Mouse (Mus musculus) neural tube, embryonic 15.5 days (tissue): ENCODE measurements around the gene Sspo. TPM values are rescaled to one million over a fixed set of nuclear protein-coding genes. Genes with fewer than 3 reads are reported as not detected.

Experiments used
- ATAC-seq: fragments of 200-750 bp; cut with Nextera tagmentation; 2 replicates; pipeline ENCODE4 v1.8.0; 2017; ENCODE audit warnings: mild to moderate bottlenecking, moderate TSS enrichment, moderate library complexity; ENCODE audit not compliant: low FRiP score
- H3K27ac ChIP-seq: fragments of 300-500 bp; sonication (generic); replicated peaks from 2 replicates; pipeline ENCODE4 v1.5.1; 2015; ENCODE audit warnings: mild to moderate bottlenecking, inconsistent platforms
- H3K27me3 ChIP-seq: fragments of 300-500 bp; sonication (generic); replicated peaks from 2 replicates; pipeline ENCODE4 v1.6.1; 2015; ENCODE audit warnings: inconsistent platforms
- H3K36me3 ChIP-seq: fragments of 300-500 bp; sonication (generic); 2 replicates; pipeline ENCODE4 v1.6.1; 2015; ENCODE audit warnings: inconsistent platforms
- H3K4me1 ChIP-seq: fragments of 300-500 bp; sonication (generic); 2 replicates; pipeline ENCODE4 v1.6.1; 2015; ENCODE audit warnings: inconsistent platforms
- H3K4me2 ChIP-seq: fragments of 300-500 bp; sonication (generic); 2 replicates; pipeline ENCODE4 v1.6.1; 2015; ENCODE audit warnings: inconsistent platforms, mild to moderate bottlenecking, moderate library complexity
- H3K4me3 ChIP-seq: fragments of 300-500 bp; sonication (generic); replicated peaks from 2 replicates; pipeline ENCODE4 v1.5.1; 2015; ENCODE audit warnings: mild to moderate bottlenecking, inconsistent platforms
- H3K9ac ChIP-seq: fragments of 300-500 bp; sonication (generic); replicated peaks from 2 replicates; pipeline ENCODE4 v1.6.1; 2015; ENCODE audit warnings: mild to moderate bottlenecking, inconsistent platforms
- H3K9me3 ChIP-seq: fragments of 300-500 bp; sonication (generic); replicated peaks from 2 replicates; pipeline ENCODE4 v1.6.1; 2016; ENCODE audit warnings: inconsistent platforms
- WGBS: fragments of 180-500 bp; shearing (Covaris S2); methylation state at CpG from one replicate; pipeline ENCODE4 v1.1.7; 2015; ENCODE audit warnings: mixed read lengths; 5-methylcytosine and 5-hydroxymethylcytosine counted together
- polyA plus RNA-seq: library from polyadenylated mRNA; unstranded; fragments of >200 nt; fragmentation: Nextera tagmentation; extraction: Ambion mirVana; gene quantifications from 2 replicates; pipeline ENCODE4 v1.2.1, GENCODE M21; 2015

The Sspo gene
- polyA plus RNA-seq, 1 experiment from 2014 or later = 0.54 TPM

DNA sequence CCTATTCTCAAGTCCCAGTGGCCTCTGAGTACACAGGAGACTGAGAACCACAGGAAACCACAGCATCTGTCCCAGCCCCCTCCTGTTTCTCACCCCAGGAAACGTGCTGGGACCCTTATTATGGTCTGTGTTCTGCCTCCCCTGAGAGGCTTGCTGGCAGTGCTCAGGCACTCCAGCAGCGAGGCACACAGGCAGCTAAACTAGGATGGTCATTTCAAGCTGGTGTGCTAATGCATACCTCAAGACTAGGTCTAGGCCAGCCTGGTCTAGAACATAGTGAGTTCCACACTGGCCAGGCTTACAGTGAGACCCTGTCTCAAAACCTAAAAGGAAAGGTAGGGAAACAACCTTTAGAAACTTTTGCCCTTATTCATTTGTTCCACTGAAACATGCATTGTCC, 27.4 kb upstream of the Sspo start:
- Histone ChIP-seq H3K4me3 (no peak overlapping the region), H3K36me3 (peaks cover 20% of the 10 kb centered on the region), H3K9me3 (no peaks in the 10 kb centered on the region), H3K4me1 (peaks cover 5% of the 10 kb centered on the region; the same call in 1 of the 2 replicates), H3K4me2 (no peak overlapping the region), H3K27me3 (no peaks in the 10 kb centered on the region), H3K27ac (no peak overlapping the region), H3K9ac (no peak overlapping the region)
- ATAC-seq = peak; percentile 56; the same call in 1 of the 2 replicates
- 13% methylated on average over 2 of the region's 2 CpGs for WGBS

DNA sequence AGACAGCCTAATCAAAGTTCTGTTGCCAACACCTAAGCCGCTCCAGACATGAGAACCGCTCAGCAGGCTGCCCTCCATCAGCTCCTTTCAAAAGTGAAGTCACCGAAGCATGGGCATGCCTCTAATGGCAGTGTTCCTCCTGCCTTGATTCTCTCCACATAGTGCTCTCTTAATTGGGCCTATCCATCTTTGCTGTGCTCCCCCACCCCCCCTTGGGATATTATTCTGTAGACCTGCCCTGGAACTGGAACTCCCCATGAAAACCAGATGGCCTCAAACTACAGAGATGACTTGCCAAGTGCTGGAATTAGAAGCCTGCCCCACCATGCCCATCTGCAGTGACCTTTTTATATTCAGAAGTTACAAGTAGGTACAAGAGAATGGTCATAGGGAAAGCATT, 24.7 kb upstream of the Sspo start:
- H3K27ac ChIP-seq = no peak overlapping the region
- no peak overlapping the region for H3K4me2 ChIP-seq
- H3K27me3 ChIP-seq = no peaks in the 10 kb centered on the region
- 83% methylated on average over 3 of the region's 3 CpGs for WGBS
- H3K36me3 ChIP-seq = no peaks in the 10 kb centered on the region
- H3K9ac ChIP-seq = no peak overlapping the region
- no peak overlapping the region for H3K4me3 ChIP-seq
- H3K4me1 ChIP-seq = peaks cover 5% of the 10 kb centered on the region; the same call in 1 of the 2 replicates
- ATAC-seq = no peak
- H3K9me3 ChIP-seq = no peaks in the 10 kb centered on the region

DNA sequence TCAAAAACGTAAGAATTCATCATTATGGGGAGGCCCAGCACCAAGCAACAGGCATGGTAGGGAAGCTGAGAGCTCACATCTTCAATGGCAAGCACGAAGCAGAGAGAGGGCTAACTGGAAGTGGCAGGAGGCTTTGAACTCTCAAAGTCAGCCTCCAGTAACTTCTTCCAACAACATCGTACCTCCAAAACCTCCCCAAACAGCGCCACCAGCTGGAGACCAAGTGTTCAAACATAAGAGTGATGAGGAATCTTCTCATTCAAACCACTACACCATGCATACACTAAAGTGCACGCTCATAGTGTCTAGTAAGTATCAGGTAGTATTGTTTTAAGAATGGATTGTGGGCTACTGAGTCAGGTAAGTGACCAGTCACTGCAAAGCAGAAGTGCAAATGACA, 24.0 kb upstream of the Sspo start:
- ATAC-seq = no peak
- 71% methylated on average over 5 of the region's 5 CpGs for WGBS

DNA sequence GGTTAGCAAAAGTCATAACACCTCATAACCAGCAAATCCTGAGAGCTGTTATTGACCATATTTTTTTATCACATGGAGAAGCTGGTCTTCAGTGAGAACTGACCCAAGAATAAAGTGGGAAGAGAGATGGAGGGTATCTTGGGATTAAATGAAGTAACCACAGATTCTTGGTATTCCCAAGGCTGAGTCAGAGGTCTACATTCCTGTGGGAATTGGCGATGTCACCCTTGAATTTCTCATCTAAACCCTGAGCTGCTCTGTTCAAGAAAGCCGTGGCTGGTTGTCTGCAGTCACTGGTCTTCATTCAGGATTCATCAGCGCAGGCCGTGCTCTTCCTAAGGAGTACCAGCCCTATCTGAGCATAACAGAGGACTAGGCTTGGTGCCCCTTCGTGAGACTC, 21.1 kb upstream of the Sspo start:
- Histone ChIP-seq H3K36me3 (no peaks in the 10 kb centered on the region), H3K9ac (no peak overlapping the region), H3K4me1 (no peaks in the 10 kb centered on the region), H3K4me3 (no peak overlapping the region), H3K27me3 (no peaks in the 10 kb centered on the region), H3K4me2 (no peak overlapping the region), H3K27ac (no peak overlapping the region), H3K9me3 (no peaks in the 10 kb centered on the region)
- no peak for ATAC-seq
- WGBS = 80% methylated on average over 5 of the region's 5 CpGs

More for the DNA sequence above, 24.0 kb upstream of the Sspo start:
- Histone ChIP-seq H3K9ac (no peak overlapping the region), H3K4me3 (no peak overlapping the region), H3K9me3 (no peaks in the 10 kb centered on the region), H3K4me2 (no peak overlapping the region), H3K27me3 (no peaks in the 10 kb centered on the region), H3K27ac (no peak overlapping the region), H3K4me1 (peaks cover 5% of the 10 kb centered on the region; the same call in 1 of the 2 replicates), H3K36me3 (no peaks in the 10 kb centered on the region)

DNA sequence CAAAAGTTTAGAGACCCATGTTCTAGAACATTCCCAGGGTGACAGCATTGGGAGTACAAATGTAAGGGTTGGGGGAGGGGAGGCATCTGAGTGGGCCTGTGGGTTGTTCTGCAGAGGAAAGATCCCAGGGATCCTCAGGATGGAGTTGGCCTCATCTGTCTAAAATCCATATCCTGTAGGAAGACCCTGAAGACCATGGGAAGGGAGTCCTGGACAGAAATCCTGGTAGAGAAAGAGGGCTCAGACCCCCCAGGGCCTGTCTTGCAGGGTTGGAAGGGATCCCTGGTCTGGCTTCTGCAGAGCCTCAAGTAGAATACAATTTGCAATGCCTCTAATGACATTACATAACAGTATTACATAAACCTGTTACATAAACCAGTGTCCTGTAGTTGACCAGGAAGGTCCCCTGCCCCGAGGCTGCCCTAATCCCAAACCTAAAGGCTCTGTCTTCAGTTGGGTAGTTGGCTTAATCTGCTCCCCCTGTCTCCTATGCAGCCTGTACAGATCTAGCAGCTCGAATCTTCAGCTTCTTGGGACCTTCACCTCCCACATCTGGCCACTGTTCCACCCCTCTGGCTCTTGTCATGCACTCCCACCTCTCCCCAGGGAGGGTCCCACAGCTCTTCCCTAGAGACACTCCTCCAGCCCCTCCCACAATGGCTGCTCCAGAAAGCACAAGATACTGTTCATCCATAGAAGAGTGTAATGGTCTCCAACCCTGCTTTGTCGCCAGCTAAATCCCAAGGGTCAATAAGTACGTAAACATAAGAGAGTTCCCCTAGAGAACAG, 19.1 kb upstream of the Sspo start:
- WGBS = 63% methylated on average over 4 of the region's 4 CpGs
- Histone ChIP-seq H3K36me3 (no peaks in the 10 kb centered on the region), H3K4me2 (no peak overlapping the region), H3K9ac (no peak overlapping the region), H3K4me1 (no peaks in the 10 kb centered on the region), H3K9me3 (no peaks in the 10 kb centered on the region), H3K4me3 (no peak overlapping the region), H3K27ac (no peak overlapping the region), H3K27me3 (no peaks in the 10 kb centered on the region)
- ATAC-seq = no peak

DNA sequence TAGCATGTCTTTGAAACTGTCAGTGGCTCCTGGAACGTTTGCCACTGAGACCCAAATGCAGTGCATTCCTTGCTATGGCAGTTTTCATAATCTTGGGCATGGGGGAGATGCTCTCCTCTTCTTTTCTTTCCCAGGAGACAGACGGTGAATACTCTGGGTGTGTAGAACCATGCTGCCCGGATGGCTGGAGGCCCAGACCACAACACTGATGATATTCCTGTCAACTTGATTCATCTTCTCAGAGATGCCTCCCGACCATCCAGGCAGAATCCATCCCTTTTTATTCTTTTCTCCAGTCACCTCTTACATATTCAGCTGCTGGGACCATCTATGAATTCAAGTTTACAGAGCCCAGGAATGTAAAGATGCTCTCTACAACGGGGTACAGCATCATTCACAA, 17.3 kb upstream of the Sspo start:
- Histone ChIP-seq H3K9ac (no peak overlapping the region), H3K36me3 (no peaks in the 10 kb centered on the region), H3K9me3 (no peaks in the 10 kb centered on the region), H3K27me3 (no peaks in the 10 kb centered on the region), H3K27ac (no peak overlapping the region), H3K4me3 (no peak overlapping the region), H3K4me2 (no peak overlapping the region), H3K4me1 (no peaks in the 10 kb centered on the region)
- ATAC-seq = no peak
- WGBS = 73% methylated on average over 5 of the region's 5 CpGs

DNA sequence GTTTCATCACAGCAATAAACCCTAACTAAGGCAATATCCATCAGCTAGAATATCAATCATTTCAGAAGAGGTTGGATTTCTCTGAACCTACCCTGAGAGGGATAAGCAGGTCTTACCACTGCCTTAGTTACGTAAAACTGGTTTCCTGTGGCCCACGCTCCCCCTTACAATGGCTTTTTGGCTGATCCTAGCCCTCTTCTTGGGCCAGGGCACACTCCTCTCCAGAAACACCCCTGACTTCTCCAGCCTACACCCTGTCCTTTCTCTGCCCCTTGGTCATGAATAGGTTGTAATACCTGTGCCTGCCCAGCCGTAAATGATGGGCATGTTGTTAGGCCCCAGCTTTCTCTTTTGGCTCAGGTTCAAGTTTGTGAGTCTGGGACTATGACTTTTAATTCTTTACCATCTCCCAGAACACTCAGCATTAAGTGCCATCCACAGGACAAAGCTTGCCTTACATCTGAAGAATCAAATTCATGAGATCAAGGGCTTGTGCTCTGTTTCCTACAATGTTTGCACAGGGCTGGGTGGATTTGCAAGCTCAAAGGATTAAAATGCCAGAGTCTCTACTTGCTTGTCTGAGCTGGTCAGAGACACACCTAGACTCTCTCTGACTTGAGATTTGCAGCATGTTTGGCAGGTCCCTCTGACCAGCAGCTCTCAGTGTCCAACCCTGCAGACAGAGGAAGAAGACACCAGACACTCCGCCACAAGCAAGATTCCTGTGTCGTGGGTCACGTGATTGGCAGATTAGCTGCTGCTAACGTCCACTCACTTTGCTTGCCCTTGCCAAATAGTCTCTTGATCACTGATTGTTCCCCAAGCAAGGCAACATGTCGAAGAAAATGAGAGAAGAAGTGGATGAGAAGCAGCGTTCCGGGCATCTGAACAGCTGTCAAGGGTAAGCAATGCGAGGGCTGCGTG, 14.9 kb upstream of the Sspo start:
- H3K4me2 ChIP-seq = no peak overlapping the region
- peaks cover 9% of the 10 kb centered on the region for H3K4me1 ChIP-seq
- H3K27ac ChIP-seq = no peak overlapping the region
- peaks cover 12% of the 10 kb centered on the region for H3K27me3 ChIP-seq
- H3K36me3 ChIP-seq = peaks cover 8% of the 10 kb centered on the region
- WGBS = 75% methylated on average over 12 of the region's 12 CpGs
- H3K9ac ChIP-seq = no peak overlapping the region
- no peak overlapping the region for H3K4me3 ChIP-seq
- no peak for ATAC-seq
- no peaks in the 10 kb centered on the region for H3K9me3 ChIP-seq

DNA sequence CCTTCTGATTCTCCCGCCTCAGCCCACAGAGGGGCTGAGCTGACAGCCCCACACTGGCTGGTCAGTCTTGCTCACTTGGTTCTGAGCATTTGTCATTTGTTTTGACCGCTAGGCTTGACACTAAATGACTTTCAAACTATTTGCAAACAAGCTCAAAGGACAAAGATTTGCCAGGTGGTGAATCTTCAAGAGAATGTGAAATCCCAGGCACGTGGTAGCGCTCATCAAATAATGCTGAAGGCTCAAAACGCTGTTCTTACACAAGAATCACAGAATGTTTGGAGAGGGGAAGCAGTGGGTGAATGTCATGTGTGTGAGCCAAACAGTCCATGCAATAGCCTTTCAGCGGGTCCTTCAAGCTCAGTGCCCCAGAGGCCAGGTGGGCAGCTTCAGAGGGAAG, 13.4 kb upstream of the Sspo start:
- no peaks in the 10 kb centered on the region for H3K9me3 ChIP-seq
- H3K27ac ChIP-seq = no peak overlapping the region
- peaks cover 17% of the 10 kb centered on the region for H3K36me3 ChIP-seq
- 69% methylated on average over 6 of the region's 6 CpGs for WGBS
- no peak overlapping the region for H3K9ac ChIP-seq
- H3K27me3 ChIP-seq = peaks cover 26% of the 10 kb centered on the region
- ATAC-seq = no peak
- H3K4me1 ChIP-seq = peaks cover 24% of the 10 kb centered on the region
- H3K4me3 ChIP-seq = no peak overlapping the region
- no peak overlapping the region for H3K4me2 ChIP-seq

DNA sequence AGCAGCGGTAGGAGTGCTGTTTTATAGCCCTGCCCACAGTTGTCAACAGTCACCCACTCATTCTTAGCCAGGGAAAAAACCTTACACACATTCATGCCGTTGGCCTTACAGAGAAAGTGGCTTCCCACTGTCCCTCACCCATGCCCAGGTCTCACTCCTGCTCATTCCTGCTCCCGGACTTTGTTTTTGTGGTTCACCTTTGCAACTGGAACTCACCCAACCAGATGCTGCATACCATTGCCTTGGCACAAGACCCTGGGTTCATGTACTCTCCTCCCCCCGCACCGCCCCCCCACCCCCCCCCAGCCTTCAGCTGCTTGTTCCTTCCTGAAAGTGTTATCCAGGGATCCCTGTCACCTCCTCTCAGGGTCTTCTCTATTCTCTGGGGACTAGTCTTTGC, 12.9 kb upstream of the Sspo start:
- no peak for ATAC-seq
- 56% methylated on average over 5 of the region's 5 CpGs for WGBS
- no peak overlapping the region for H3K4me3 ChIP-seq
- H3K36me3 ChIP-seq = peaks cover 17% of the 10 kb centered on the region
- no peak overlapping the region for H3K4me2 ChIP-seq
- peaks cover 28% of the 10 kb centered on the region for H3K4me1 ChIP-seq
- no peaks in the 10 kb centered on the region for H3K9me3 ChIP-seq
- no peak overlapping the region for H3K27ac ChIP-seq
- no peak overlapping the region for H3K9ac ChIP-seq
- H3K27me3 ChIP-seq = peaks cover 30% of the 10 kb centered on the region

DNA sequence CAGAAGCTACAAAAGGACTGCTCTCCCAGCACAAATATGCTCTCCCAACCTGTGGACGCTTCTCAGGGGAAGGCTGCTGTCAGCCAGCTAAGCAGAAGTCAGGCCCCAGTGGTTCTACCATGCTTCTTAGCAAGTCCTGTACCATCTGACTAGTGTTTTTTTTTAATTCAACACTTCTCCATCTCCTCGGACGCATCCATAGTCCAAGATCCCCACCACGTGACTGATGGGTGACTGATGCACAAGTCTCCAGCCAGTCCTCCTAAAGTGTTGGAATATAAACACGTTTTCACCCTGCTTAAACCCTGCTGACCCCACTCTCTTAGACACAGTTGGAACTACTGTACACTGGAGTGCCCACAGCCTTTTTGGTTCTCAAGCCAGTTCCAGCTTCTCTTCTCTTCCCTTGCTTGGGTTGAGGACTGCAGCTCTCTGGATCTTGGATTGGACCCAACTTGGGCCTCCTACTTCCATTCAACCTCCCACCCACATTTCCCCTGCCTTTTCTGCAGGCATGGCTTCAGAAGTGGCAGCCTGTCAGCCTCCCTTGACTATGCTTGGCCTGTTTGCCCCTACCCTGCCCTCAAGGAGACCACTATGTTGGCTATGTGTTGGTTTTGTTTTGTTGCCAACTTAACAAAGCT, 12.2 kb upstream of the Sspo start:
- Histone ChIP-seq H3K4me3 (no peak overlapping the region), H3K27ac (no peak overlapping the region), H3K9ac (no peak overlapping the region), H3K9me3 (no peaks in the 10 kb centered on the region), H3K27me3 (peaks cover 35% of the 10 kb centered on the region), H3K4me2 (no peak overlapping the region), H3K36me3 (peaks cover 17% of the 10 kb centered on the region), H3K4me1 (peaks cover 30% of the 10 kb centered on the region)
- no peak for ATAC-seq
- WGBS = 82% methylated on average over 5 of the region's 5 CpGs

DNA sequence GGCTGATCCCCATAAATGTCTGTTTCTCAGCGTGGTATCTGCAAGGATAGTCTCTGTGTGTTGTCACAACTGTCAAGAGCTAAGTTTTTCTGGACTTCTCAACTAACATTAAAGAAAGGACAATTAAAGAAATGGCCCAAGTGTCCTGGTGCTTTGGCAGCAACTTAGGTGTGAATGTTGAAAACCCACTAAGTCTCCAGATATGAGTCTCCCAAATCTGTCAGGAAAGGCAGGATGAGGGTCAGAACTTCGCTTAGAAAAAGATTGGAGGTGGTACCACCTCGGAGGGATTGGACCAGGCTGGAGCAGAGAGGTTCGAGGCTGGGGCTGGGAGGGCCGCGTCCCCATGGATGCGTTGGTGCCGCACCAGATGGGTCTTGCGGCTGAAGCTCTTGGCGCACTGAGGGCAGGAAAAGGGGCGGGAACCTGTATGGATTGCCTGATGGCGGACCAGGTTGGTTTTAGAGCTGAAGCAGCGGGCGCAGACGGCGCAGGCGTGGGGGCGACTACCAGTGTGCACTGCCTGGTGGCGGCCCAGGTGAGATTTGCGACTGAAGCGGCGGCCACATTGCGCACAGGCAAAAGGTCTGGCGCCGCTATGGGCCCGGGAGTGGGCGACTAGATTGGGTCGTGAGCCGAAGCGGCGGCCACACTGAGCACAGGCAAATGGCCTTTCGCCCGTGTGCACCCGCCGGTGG, 10.2 kb upstream of the Sspo start:
- H3K9ac ChIP-seq = no peak overlapping the region
- H3K27ac ChIP-seq = no peak overlapping the region
- peaks cover 41% of the 10 kb centered on the region for H3K27me3 ChIP-seq
- H3K4me2 ChIP-seq = peak overlapping the region; percentile 39
- WGBS = 48% methylated on average over 35 of the region's 35 CpGs
- H3K9me3 ChIP-seq = no peaks in the 10 kb centered on the region
- H3K4me1 ChIP-seq = peaks cover 34% of the 10 kb centered on the region
- H3K36me3 ChIP-seq = peaks cover 34% of the 10 kb centered on the region
- H3K4me3 ChIP-seq = peak overlapping the region; percentile 18; the same call in 1 of the 2 replicates
- ATAC-seq = no peak
